Mouse (Mus musculus) stomach, postnatal 0 days (tissue): Measurements from ENCODE around the gene Palm.

ENCODE experiments used
- CTCF ChIP-seq: IDR thresholded peaks from 2 replicates; pipeline ENCODE4 v1.5.1; 2016; ENCODE audit warnings: antibody characterized with exemption, low read depth, mild to moderate bottlenecking, moderate library complexity
- EP300 ChIP-seq: optimal IDR thresholded peaks from 2 replicates; pipeline ENCODE3; 2016; ENCODE audit warnings: antibody characterized with exemption

GRCm38 (mm10) chr10:79769329-79769728 lies 24.0 kb upstream of the Palm start:
- TF ChIP-seq CTCF (no peak), EP300 (no peak)
